Mouse (Mus musculus) liver, embryonic 14.5 days (tissue): ENCODE measurements around the gene Zdhhc1.

Experiments
- CTCF ChIP-seq: IDR thresholded peaks from 2 replicates; pipeline ENCODE4 v1.5.1; 2016; ENCODE audit warnings: antibody characterized with exemption, low read depth, control low read depth
- EP300 ChIP-seq: IDR thresholded peaks from 2 replicates; pipeline ENCODE4 v1.6.1; 2016; ENCODE audit warnings: antibody characterized with exemption, low read depth

- no peak for TF ChIP-seq CTCF
- TF ChIP-seq EP300, result no peak
These were observed 41.5 kb downstream of the Zdhhc1 start for GRCm38 (mm10) chr8:105455218-105455617.
